ENCODE assay signal across 8 mouse cellular contexts in the genomic region with DNA sequence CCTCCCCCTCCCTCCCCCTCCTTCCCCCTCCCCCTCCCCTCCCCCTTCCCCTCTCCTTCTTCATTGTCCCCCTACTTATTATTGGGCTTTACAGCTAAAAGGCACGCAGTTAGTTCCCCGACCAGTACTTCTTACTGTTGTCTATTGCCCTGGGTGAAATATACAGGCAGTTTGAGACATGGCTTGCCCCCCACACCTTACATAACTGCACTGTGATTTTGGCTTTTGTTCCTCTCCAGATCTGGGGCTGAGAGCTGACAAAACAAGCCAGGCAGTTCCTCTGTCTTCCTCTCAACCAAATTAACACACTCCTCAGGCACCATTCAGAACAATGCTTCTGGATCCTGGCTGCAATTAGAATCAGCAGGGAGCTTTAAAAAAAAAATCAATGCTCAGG.
DNase-seq lines count a peak whose midpoint lies in the region; ATAC-seq and TF ChIP-seq lines count a peak whose summit lies in the region.
"Had no signal": no experiment of that assay in that cellular context is flagged by ENCODE, and none has a peak within 500 bp of the region (broad histone marks: within the 10 kb centered on the region; RNA-seq: fewer than 3 reads in every experiment).

No protein-coding gene starts in this region.

- TF ChIP-seq CTCF in midbrain, postnatal 0 days (IDR thresholded peaks at IDR 0.05): no peak

- no peaks in the 10 kb centered on the region for H3K36me3 ChIP-seq in hindbrain, embryonic 11.5 days (ENCODE audit: control insufficient read depth, insufficient read depth, low read length)
- no peaks in the 10 kb centered on the region for H3K36me3 ChIP-seq in midbrain, postnatal 0 days (ENCODE audit: insufficient read depth, low read length)

- H3K4me1 ChIP-seq in hindbrain, embryonic 11.5 days (replicated peaks; ENCODE audit: control insufficient read depth, insufficient read depth, low read length): 0 out of 2 replicates have a peak, but pooled peaks cover 4% of the 10 kb centered on the region
- 0 out of 2 replicates have a peak, but pooled peaks cover 6% of the 10 kb centered on the region for H3K4me1 ChIP-seq in midbrain, postnatal 0 days (ENCODE audit: insufficient read depth, low read length)

- H3K27me3 ChIP-seq in hindbrain, embryonic 11.5 days (ENCODE audit: control insufficient read depth, insufficient read depth, low read length): peaks cover 2% of the 10 kb centered on the region; the same call in 1 of the 2 replicates
- H3K27me3 ChIP-seq in midbrain, postnatal 0 days (ENCODE audit: insufficient read depth, low read length): no peaks in the 10 kb centered on the region

- 0% methylated on average over 2 of the region's 2 CpGs for WGBS in hindbrain, embryonic 11.5 days
- WGBS in midbrain, postnatal 0 days: 0% methylated on average over 2 of the region's 2 CpGs

- no peaks in the 10 kb centered on the region for H3K9me3 ChIP-seq in hindbrain, embryonic 11.5 days (ENCODE audit: control insufficient read depth, low read length)
- H3K9me3 ChIP-seq in midbrain, postnatal 0 days (ENCODE audit: low read length): no peaks in the 10 kb centered on the region

- ATAC-seq in hindbrain, embryonic 11.5 days (ENCODE audit: low FRiP score): peak; percentile 51; the same call in 1 of the 2 replicates
- no peak for ATAC-seq in midbrain, postnatal 0 days (ENCODE audit: low FRiP score)

- H3K9ac ChIP-seq in hindbrain, embryonic 11.5 days (ENCODE audit: low read depth, low read length): no peak overlapping the region
- no peak overlapping the region for H3K9ac ChIP-seq in midbrain, postnatal 0 days (replicated peaks; ENCODE audit: low read length, poor library complexity, severe bottlenecking)

- peak overlapping the region; percentile 15 for H3K4me2 ChIP-seq in hindbrain, embryonic 11.5 days (replicated peaks; ENCODE audit: low read depth, low read length)
- H3K4me2 ChIP-seq in midbrain, postnatal 0 days (ENCODE audit: low read depth, low read length, poor library complexity, severe bottlenecking): no peak overlapping the region

- DNase-seq in brain, adult 2 months (ENCODE audit: low read depth, low spot score): peak; percentile 89
- DNase-seq in embryo, embryonic 10 days (ENCODE audit: low spot score): peak; percentile 46
- DNase-seq in hindbrain, embryonic 11.5 days (ENCODE audit: low spot score): peak; percentile 53
- DNase-seq in midbrain, postnatal 0 days (ENCODE audit: low spot score): peak; percentile 39
- no peak for DNase-seq in gastrocnemius, postnatal 25 days
- DNase-seq in T-cell, adult 2 months (ENCODE audit: low spot score): no peak
- DNase-seq in thymus, postnatal 10 days (ENCODE audit: low spot score in 2 of 2): no peak

- H3K27ac ChIP-seq in hindbrain, embryonic 11.5 days (ENCODE audit: low read depth, low read length): peak overlapping the region; percentile 71
- no peak overlapping the region for H3K27ac ChIP-seq in midbrain, postnatal 0 days (ENCODE audit: low read depth, low read length)

- no peak overlapping the region for H3K4me3 ChIP-seq in hindbrain, embryonic 11.5 days (ENCODE audit: low read depth, low read length)
- H3K4me3 ChIP-seq in midbrain, postnatal 0 days (ENCODE audit: low read depth, low read length): no peak overlapping the region
- H3K4me3 ChIP-seq: erythroblast, embryonic 14.5 days had no signal

Comparison
In these comparisons a context has a peak if more than half of its experiments do, and no peak if none do; other contexts are left out.
1. DNase-seq: peak in brain, adult 2 months (single experiment), embryo, embryonic 10 days (single experiment), hindbrain, embryonic 11.5 days (single experiment) and midbrain, postnatal 0 days (single experiment); none in gastrocnemius, postnatal 25 days (single experiment), T-cell, adult 2 months (single experiment) and thymus, postnatal 10 days (0 of 2).